Mouse (Mus musculus): ENCODE measurements around the gene Apoa5.

DNA sequence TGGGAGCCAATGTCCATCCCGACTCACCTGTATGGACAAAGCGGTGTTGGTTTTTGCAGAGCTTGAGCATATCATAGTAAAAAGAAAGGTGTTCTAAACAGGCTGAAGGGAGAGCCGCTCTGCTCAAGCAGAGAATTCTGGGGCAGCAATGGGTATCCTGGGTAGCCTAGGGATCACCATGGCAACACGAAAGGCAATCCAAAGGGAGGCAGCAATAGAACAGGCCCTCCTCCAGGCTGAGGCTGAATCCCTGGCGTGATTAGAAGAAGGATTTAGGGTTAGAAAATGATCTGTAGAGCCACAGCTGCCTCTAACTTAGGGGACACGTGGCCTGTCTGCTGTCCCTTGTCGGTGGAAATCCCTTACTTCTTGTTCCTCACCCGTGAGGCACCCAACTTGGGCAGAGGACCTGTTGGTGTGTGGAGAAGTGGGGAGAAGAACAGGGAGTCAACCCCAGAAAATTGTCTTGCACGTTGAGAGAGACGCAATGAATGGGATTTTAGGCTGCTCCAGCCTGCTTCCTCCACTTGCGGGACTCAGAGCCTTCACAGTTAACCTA lies 47.5 kb downstream of the Apoa5 start:
- no peak for TF ChIP-seq CTCF (IDR thresholded peaks at IDR 0.05; ENCODE audit: extremely low read depth, insufficient read depth, insufficient read length, insufficient replicate concordance)
- no peak for TF ChIP-seq POLR2A (IDR thresholded peaks at IDR 0.05; ENCODE audit: low read depth, low read length)
